Comparison of ENCODE assay signal across 16 mouse cellular contexts in the genomic region with DNA sequence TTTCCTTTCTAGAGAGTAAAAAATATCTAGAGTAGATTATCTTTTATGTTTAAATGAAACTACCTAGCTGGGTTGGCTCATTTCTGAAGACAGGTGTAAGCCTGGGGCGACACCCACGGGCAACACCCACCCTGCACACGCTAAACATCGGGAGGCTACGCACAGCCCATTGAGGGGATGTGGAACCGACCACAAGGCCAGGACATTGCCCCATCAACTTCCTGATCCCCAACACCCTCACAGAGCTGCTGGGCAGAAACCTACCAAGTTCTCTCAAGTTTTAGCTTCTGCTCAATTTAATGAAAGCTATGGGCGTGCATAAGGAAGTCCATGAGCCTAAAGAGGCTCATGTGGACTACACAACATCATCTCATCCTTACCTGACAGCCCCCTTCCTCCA. TPM values are rescaled to one million over a fixed set of nuclear protein-coding genes. Genes with fewer than 3 reads are reported as not detected.
DNase-seq lines count a peak whose midpoint lies in the region; ATAC-seq lines count a peak whose summit lies in the region.
"Had no signal": no experiment of that assay in that cellular context is flagged by ENCODE, and none has a peak within 500 bp of the region (broad histone marks: within the 10 kb centered on the region; RNA-seq: fewer than 3 reads in every experiment).

No protein-coding gene starts in this region.

- ATAC-seq in common myeloid progenitor, adult 5-6 weeks (replicated peaks; ENCODE audit: low read depth, poor library complexity, severe bottlenecking), result peak; percentile 96
- ATAC-seq in megakaryocyte, adult 5-6 weeks (ENCODE audit: poor library complexity, severe bottlenecking), result peak; percentile 98
- peak; percentile 81; the same call in 1 of the 2 replicates for ATAC-seq in neutrophil, adult 5-6 weeks (ENCODE audit: extremely low read depth, insufficient number of reproducible peaks, low FRiP score, poor library complexity, severe bottlenecking)
- ATAC-seq: forebrain, embryonic 15.5 days; hindbrain, embryonic 16.5 days had no signal

- DNase-seq in 416B (ENCODE audit: low read depth), result peak; percentile 88
- DNase-seq in urinary bladder, postnatal 14 days (ENCODE audit: low spot score), result no peak
- DNase-seq in retina, postnatal 1 day, result no peak
- DNase-seq: adrenal gland, adult 2 months; adrenal gland, postnatal 25 days; cerebellum, adult 2 months; cerebellum, postnatal 10 days; embryo, embryonic 11 days; gastrocnemius, postnatal 36 days; heart, adult 2 months; heart, postnatal 14 days had no signal

RNA-seq across cellular contexts. Expression of a gene that starts 9.6 kb away (rescaled TPM):
- 4.1 and 6.7 TPM in 2 replicates for total RNA-seq in common myeloid progenitor, adult 5-6 weeks (2017)
- 60.6 and 61.8 TPM in 2 replicates for total RNA-seq in megakaryocyte, adult 5-6 weeks (2015)
- total RNA-seq in megakaryocyte, adult 5-6 weeks (2017), result 35.5 and 46.5 TPM in 2 replicates
- 13.3 and 14.6 TPM in 2 replicates for total RNA-seq in neutrophil, adult 5-6 weeks (2017)
